Mouse (Mus musculus) Patski (cell line): ENCODE data around the gene Spint5. TPM values are rescaled to one million over a fixed set of nuclear protein-coding genes. Genes with fewer than 3 reads are reported as not detected.

ENCODE experiments used
- ATAC-seq: fragments of 100-300 bp; one replicate; pipeline ENCODE4 v1.8.0; 2021
- CTCF ChIA-PET: fragments of 350-600 bp; sonication (Branson Sonifier 250); formaldehyde crosslinking; loops from one replicate; lab custom pipeline; 2022; ENCODE audit warnings: inconsistent platforms; lab: Charles Lee
- POLR2A ChIA-PET: fragments of 350-600 bp; sonication (Branson Sonifier 250); formaldehyde crosslinking; loops from one replicate; lab custom pipeline; 2022; ENCODE audit warnings: antibody characterized with exemption, inconsistent platforms; lab: Charles Lee
- DNase-seq: peaks from one replicate; pipeline ENCODE4 v3.0.0-alpha.2; 2011; ENCODE audit warnings: low read depth, low spot score
- H3K27me3 ChIP-seq: fragments of 371-371 bp; one replicate; pipeline ENCODE4 v1.5.1; 2021
- CTCF ChIP-seq: fragments of 100-300 bp; IDR thresholded peaks from one replicate; pipeline ENCODE4 v1.5.1; 2021
- in situ Hi-C: fragments of 300-500 bp; cut with MboI; formaldehyde crosslinking; loops from 3 replicates; pipeline ENCODE4 v1.11.1; 2018; ENCODE audit warnings: low pct_unique_long_range_greater_than_20kb, mixed read lengths
- polyA plus RNA-seq: library from polyadenylated mRNA; unstranded; gene quantifications from one replicate; pipeline ENCODE4 v1.2.3, GENCODE M21; 2021

The Spint5 gene
- polyA plus RNA-seq, 1 experiment from 2014 or later, result not detected

DNA sequence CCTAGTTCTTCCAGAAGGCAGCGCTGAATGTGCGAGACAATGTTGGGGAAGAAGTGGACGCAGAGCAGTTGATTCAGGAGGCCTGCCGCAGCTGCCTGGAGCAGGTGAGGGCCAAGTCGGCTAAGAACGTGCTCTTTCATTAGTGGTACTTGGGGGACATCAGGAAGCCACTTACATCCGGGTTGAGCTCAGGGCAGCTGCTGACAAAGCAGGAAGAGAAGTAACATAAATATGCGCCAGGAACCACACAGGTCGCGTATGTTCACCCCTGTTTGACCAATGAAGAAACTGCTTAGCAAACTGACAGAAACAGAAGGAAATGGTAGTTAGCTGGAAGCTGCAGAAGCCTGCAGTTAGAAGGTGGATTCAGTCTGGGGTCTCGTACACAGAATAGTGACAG, 39.0 kb downstream of the Spint5 start:
- TF ChIP-seq CTCF, result no peak
- in situ Hi-C loops, result no loop called here
- H3K27me3 ChIP-seq, result no peaks in the 10 kb centered on the region
- CTCF ChIA-PET, result interaction anchor here (1.0 to 1.4 kb wide), 2 partner anchors 28 to 40 kb away, joined by 4 read pairs; no protein-coding TSS in a partner anchor
- DNase-seq (no peak), ATAC-seq (no peak)
- POLR2A ChIA-PET, result no interaction called here

- ChIA-PET POLR2A (no interaction called here), CTCF (interaction anchor here (1.0 to 1.4 kb wide), 2 partner anchors 29 to 39 kb away, joined by 4 read pairs; no protein-coding TSS in a partner anchor)
- TF ChIP-seq CTCF, result no peak
- no peaks in the 10 kb centered on the region for H3K27me3 ChIP-seq
- in situ Hi-C loops, result no loop called here
- ATAC-seq (no peak), DNase-seq (no peak)
Observed at GRCm38 (mm10) chr2:164754800-164755199, 39.7 kb downstream of the Spint5 start.

- TF ChIP-seq CTCF, result no peak
- POLR2A ChIA-PET, result interaction anchor here (1.0 kb wide), 1 partner anchor 10 kb away, joined by 3 read pairs; no protein-coding TSS in a partner anchor
- no peaks in the 10 kb centered on the region for H3K27me3 ChIP-seq
- DNase-seq (no peak), ATAC-seq (no peak)
- in situ Hi-C loops, result no loop called here
- CTCF ChIA-PET, result no interaction called here
Observed at GRCm38 (mm10) chr2:164757841-164758240, 42.7 kb downstream of the Spint5 start.

GRCm38 (mm10) chr2:164758692-164759091, 43.6 kb downstream of the Spint5 start:
- no peaks in the 10 kb centered on the region for H3K27me3 ChIP-seq
- POLR2A ChIA-PET, result interaction anchor here (1.0 to 1.9 kb wide), 2 partner anchors 9 to 11 kb away, joined by 3 to 5 read pairs; no protein-coding TSS in a partner anchor
- in situ Hi-C loops, result no loop called here
- CTCF ChIA-PET, result no interaction called here
- DNase-seq, result no peak
- TF ChIP-seq CTCF, result no peak
- no peak for ATAC-seq

DNA sequence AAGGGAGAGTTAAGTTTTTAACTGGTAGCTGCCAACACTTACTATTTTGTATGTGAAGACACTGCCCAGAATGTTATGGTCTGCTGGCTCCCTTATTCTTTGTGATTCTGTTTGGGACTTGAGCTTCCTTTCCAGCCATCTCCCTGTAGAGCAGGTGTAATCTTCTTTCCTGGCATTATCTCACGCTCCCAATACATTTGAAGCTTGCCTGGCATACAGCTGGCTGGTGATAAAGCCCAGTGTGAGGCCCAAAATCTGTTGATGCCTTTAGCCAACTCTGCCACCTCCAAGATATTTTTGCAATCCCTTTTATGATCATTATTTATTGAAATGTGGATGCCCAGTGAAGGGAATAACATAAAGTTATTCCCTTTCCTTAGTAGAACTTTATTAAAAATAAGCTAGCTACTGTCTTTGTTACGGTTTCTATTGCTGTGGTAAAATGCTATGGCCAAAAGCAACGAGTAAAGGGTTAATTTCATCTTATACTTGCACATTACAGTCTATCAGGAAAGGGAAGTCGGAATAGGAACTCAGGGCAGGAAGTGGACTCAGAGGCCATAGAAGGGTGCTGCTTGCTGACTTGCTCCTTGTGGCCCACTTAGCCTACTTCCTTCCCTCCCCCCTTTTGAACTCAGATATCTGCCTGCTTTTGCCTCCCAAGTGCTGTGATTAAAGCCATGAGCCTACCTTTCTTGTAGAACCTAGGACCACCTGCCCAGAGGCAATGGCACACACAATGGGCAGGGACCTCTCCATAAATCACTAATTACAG, 45.1 kb downstream of the Spint5 start:
- in situ Hi-C loops, result no loop called here
- CTCF ChIA-PET, result interaction anchor here (1.0 kb wide), 1 partner anchor 11 kb away, joined by 3 read pairs; no protein-coding TSS in a partner anchor
- no peak for TF ChIP-seq CTCF
- POLR2A ChIA-PET, result interaction anchor here (1.9 kb wide), 2 partner anchors 10 to 14 kb away, joined by 5 read pairs; partner anchors contain the start of genes Dnttip1 and Wfdc3
- DNase-seq (no peak), ATAC-seq (no peak)
- no peaks in the 10 kb centered on the region for H3K27me3 ChIP-seq

DNA sequence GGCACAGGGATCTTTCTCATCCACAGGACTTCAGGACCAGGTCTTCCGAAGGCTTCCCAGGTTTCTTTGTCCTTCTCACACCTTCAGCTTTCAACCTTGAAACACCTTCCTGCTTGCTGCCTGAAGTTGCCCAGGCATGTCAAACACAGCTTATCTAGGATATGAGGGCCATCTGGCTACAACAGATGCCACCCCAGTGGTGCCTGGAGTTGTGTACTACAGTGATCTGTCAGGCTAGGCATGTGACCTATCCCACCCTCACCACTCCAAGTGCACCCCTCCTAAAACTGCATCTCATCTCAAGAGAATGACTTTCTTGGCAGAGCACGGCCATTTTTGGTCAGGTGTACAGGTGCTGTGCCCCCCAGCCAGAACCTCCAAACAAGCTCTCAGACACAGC, 46.4 kb downstream of the Spint5 start:
- DNase-seq (no peak), ATAC-seq (no peak)
- no peak for TF ChIP-seq CTCF
- in situ Hi-C loops, result no loop called here
- ChIA-PET POLR2A (interaction anchor here (1.9 kb wide), 1 partner anchor 15 kb away, joined by 5 read pairs; the partner anchor contains the start of genes Dnttip1 and Wfdc3), CTCF (no interaction called here)
- no peaks in the 10 kb centered on the region for H3K27me3 ChIP-seq

DNA sequence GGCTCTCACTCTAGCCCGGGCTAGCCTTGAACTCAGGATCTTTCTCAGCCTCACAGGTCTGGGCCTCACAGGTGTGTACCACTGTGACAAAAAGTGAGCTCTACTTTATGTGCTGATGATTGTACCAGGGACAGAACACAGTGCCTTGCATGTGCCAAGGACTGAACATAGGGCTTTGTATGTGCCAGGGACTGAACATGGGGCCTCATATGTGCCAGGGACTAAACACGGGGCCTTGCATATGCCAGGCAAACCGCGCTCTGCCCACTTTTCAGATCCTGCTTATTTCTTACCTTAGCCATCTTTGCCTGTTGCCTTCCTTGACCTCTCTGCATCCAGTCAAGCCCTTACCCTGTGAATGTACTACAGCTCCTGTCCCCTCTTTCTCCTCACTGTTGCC, 46.9 kb downstream of the Spint5 start:
- H3K27me3 ChIP-seq, result no peaks in the 10 kb centered on the region
- CTCF ChIA-PET, result interaction anchor here (1.3 kb wide), 1 partner anchor 32 kb away, joined by 4 read pairs; no protein-coding TSS in a partner anchor
- in situ Hi-C loops, result no loop called here
- ATAC-seq (no peak), DNase-seq (no peak)
- POLR2A ChIA-PET, result no interaction called here
- TF ChIP-seq CTCF, result no peak

GRCm38 (mm10) chr2:164762593-164762992, 47.5 kb downstream of the Spint5 start:
- POLR2A ChIA-PET, result no interaction called here
- no peaks in the 10 kb centered on the region for H3K27me3 ChIP-seq
- in situ Hi-C loops, result no loop called here
- ATAC-seq (no peak), DNase-seq (no peak)
- TF ChIP-seq CTCF, result no peak
- CTCF ChIA-PET, result interaction anchor here (1.3 kb wide), 1 partner anchor 32 kb away, joined by 4 read pairs; no protein-coding TSS in a partner anchor

GRCm38 (mm10) chr2:164765841-164766240, 50.7 kb downstream of the Spint5 start:
- in situ Hi-C loops, result no loop called here
- POLR2A ChIA-PET, result no interaction called here
- TF ChIP-seq CTCF, result no peak
- no peaks in the 10 kb centered on the region for H3K27me3 ChIP-seq
- no peak for ATAC-seq
- no peak for DNase-seq
- CTCF ChIA-PET, result no interaction called here

Other genes starting within 250 kb of the Spint5 start
- gene Trp53tg5, start 241.6 kb upstream of the Spint5 start, polyA plus RNA-seq, result 0.39 TPM
- gene Dbndd2, start 229.2 kb upstream of the Spint5 start, polyA plus RNA-seq, result 48.8 TPM
- 136 TPM for gene Pigt, start 217.8 kb upstream of the Spint5 start, polyA plus RNA-seq
- 0.15 TPM for gene Wfdc2, start 152.9 kb upstream of the Spint5 start, polyA plus RNA-seq
- gene Spint3, start 141.8 kb upstream of the Spint5 start, polyA plus RNA-seq, result not detected
- not detected for gene Wfdc6a, start 129.9 kb upstream of the Spint5 start, polyA plus RNA-seq
- gene Eppin, start 121.7 kb upstream of the Spint5 start, polyA plus RNA-seq, result not detected
- gene Wfdc6b, start 101.8 kb upstream of the Spint5 start, polyA plus RNA-seq, result not detected
- not detected for gene Wfdc8, start 101.7 kb upstream of the Spint5 start, polyA plus RNA-seq
- gene Wfdc16, start 76.5 kb upstream of the Spint5 start, polyA plus RNA-seq, result not detected
- gene Wfdc10, start 59.3 kb upstream of the Spint5 start, polyA plus RNA-seq, result not detected
- not detected for gene Wfdc9, start 58.7 kb upstream of the Spint5 start, polyA plus RNA-seq
- gene Wfdc11, start 41.2 kb upstream of the Spint5 start, polyA plus RNA-seq, result not detected
- not detected for gene Wfdc13, start 30.2 kb upstream of the Spint5 start, polyA plus RNA-seq
- gene Spint4, start 16.8 kb upstream of the Spint5 start, polyA plus RNA-seq, result not detected
- 0.47 TPM for gene Wfdc3, start 30.6 kb downstream of the Spint5 start, polyA plus RNA-seq
- gene Dnttip1, start 30.7 kb downstream of the Spint5 start, polyA plus RNA-seq, result 49.8 TPM
- 106 TPM for gene Ube2c, start 54.6 kb downstream of the Spint5 start, polyA plus RNA-seq
- 0.18 TPM for gene Tnnc2, start 64.7 kb downstream of the Spint5 start, polyA plus RNA-seq
- 50.3 TPM for gene Snx21, start 70.5 kb downstream of the Spint5 start, polyA plus RNA-seq
- gene Acot8, start 89.6 kb downstream of the Spint5 start, polyA plus RNA-seq, result 23.3 TPM
- 6.8 TPM for gene Zswim3, start 89.8 kb downstream of the Spint5 start, polyA plus RNA-seq
- 13.2 TPM for gene Zswim1, start 107.4 kb downstream of the Spint5 start, polyA plus RNA-seq
- gene Spata25, start 113.2 kb downstream of the Spint5 start, polyA plus RNA-seq, result 0.14 TPM
- 479 TPM for gene Ctsa, start 117.6 kb downstream of the Spint5 start, polyA plus RNA-seq
- gene Neurl2, start 118.2 kb downstream of the Spint5 start, polyA plus RNA-seq, result 2.6 TPM
- 9.4 TPM for gene Pltp, start 142.4 kb downstream of the Spint5 start, polyA plus RNA-seq
- gene Pcif1, start 164.0 kb downstream of the Spint5 start, polyA plus RNA-seq, result 38.7 TPM
- 19.0 TPM for gene Zfp335, start 196.5 kb downstream of the Spint5 start, polyA plus RNA-seq
- gene Mmp9, start 225.5 kb downstream of the Spint5 start, polyA plus RNA-seq, result 0.12 TPM
- 3.9 TPM for gene Slc12a5, start 245.5 kb downstream of the Spint5 start, polyA plus RNA-seq